Mouse (Mus musculus): ENCODE data around the gene Vmn1r70.

Vmn1r70 gene

GRCm38 (mm10) chr7:10631232-10631631 lies at the start of gene Vmn1r70:
Vmn1r70 (plus strand) TSS chr7:10631532.
- DNase-seq, result no peak

- DNase-seq, result no peak
Measured at GRCm38 (mm10) chr7:10613559-10613958, 17.8 kb upstream of the Vmn1r70 start, which contains the start of gene Vmn1r69. Vmn1r69 (minus strand) TSS chr7:10613659.
